Mouse (Mus musculus) kidney, adult 2 months (tissue): ENCODE measurements around the gene Ankdd1a.

Experiments
- CTCF ChIP-seq: fragments of 200-500 bp; conservative IDR thresholded peaks from 2 replicates; pipeline ENCODE4 v1.5.1; 2011; ENCODE audit warnings: low read depth, mild to moderate bottlenecking, control low read depth, low read length, moderate library complexity, mixed read lengths; ENCODE audit not compliant: insufficient read depth, insufficient read length
- POLR2A ChIP-seq: fragments of 200-500 bp; IDR thresholded peaks from one replicate; pipeline ENCODE4 v1.6.1; 2011; ENCODE audit warnings: low read depth, low read length, control low read depth

- TF ChIP-seq POLR2A, result no peak
- no peak for TF ChIP-seq CTCF
Measured at GRCm38 (mm10) chr9:65491476-65491875, 28.5 kb downstream of the Ankdd1a start.
